Mouse (Mus musculus) lung, postnatal 36 days (tissue): ENCODE results near the gene Ablim1.
A peak's percentile ranks its signal among the peaks of the same experiment; 100 is the strongest.

Experiments used
- DNase-seq: peaks from one replicate; pipeline ENCODE4 v3.0.0; 2022; ENCODE audit warnings: mixed read lengths

The Ablim1 gene

DNA sequence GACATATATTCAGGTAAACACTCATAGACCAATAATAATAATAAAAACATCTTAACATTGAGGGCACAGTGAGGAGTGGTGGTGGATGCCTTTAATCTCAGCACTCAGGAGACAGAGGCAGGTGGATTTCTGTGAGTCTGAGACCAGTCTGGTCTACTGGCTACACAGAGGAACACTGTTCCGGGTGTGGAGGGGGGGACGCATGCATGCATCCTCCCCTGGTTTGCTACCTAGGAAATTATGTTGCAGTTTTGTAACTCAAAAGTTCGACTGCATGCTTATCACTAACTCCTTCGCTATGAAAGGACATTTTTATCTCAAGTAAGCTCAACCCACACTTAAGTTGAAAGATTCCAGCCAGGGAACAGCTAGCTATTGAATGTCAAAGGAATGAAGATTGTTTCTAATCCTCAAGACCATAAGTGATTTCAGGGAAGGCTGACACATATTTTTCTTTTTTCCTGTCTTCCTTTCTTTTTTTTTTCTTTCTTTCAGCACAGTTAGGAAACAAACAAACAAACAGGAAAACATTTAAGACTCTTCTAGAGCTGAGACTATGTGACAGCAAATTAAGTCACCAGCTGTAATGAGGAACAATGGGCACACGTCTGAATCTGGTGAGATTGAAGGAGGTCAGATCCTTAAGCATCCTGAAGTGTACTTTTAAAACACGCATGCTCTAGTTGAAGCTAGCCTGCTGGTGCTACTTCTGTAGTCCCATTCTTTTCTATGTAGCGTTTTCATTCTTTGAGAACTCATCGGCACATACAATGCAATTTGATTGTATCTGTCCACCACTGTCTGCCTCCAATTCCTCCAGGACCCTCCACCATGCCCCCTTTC is 26.4 kb upstream of the Ablim1 start:
- DNase-seq = no peak

DNA sequence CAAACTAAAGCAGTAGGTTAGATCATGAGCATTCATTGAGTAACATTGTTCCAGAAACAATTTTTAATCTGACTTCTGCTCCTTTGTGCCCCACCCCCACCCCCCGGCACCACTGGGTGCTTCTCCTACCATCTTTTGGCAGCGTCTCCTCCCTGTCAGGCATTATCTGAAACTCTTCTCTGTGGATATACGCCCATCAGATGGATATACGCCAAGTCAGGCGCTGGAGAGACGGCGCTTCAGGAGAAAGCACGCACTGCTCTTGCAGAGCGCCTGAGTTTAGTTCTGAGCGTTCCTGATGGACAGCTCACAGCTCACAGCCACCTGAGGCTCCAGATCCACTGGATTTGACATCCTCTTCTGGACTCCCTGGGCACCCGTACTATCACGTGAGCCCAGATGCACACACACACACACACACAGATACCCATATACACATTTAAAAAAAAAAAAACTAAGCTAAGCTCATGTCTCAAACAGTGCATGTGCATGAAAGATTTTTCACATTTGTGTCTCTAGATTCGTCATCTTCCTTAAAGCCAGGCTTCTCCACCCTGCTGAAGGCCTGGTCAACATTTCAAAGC is 24.7 kb upstream of the Ablim1 start:
- no peak for DNase-seq

DNA sequence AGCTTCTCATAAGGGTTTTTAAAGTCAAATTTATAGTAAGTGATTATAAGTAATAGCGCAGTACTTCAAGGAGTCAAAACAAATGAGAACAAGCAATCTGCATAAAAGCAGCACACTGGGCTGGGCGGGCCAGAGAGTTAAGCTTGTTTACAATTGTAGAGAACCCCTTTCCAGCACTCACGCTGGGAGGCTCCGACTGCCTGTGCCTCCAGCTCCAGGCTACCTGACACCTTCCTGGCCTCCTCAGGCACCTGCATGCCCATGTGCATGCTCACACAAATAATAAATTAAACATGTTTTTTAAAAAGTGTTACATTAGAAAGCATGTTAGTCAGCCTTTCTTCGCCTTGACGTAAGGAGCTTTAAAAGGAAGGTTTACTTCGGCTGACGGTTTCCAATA is 20.4 kb upstream of the Ablim1 start:
- DNase-seq = no peak

DNA sequence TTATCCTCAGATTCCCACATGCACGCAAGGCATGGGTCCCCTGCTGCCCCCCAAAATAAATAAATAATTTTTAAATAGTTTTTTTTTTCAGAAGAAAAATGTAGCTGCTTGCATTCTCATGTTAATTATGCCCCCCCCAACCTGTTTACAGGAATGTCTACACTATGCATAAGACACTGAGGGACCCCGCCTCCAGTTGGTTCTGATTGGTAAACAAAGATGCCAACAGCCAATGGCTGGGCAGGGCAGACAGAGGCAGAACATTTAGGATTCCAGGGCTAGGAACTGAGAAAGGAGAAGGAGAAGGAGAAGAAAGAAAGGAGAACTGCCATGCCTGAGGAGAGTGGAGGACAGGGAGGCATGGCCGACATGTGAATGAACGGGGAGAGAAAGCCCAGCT is 18.6 kb upstream of the Ablim1 start:
- no peak for DNase-seq

DNA sequence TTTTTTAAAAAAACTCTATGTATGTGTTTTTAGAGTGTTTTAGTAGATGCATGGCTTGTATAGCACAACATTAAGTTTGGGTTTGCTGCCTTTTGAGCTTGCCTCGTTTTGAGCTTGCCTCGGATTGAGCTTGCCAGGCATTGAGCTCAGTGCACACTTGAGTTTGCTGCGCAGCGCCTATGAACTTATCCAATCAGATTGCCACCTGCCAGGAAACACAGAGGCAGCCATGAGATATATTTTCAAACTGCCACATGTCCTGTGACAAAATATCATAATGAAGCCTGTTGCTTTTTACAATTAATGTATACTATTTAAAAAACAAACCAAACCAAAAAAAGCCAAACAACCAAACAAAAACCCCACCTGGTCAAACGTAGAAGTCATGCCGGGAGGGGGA is 16.5 kb upstream of the Ablim1 start:
- DNase-seq = no peak

DNA sequence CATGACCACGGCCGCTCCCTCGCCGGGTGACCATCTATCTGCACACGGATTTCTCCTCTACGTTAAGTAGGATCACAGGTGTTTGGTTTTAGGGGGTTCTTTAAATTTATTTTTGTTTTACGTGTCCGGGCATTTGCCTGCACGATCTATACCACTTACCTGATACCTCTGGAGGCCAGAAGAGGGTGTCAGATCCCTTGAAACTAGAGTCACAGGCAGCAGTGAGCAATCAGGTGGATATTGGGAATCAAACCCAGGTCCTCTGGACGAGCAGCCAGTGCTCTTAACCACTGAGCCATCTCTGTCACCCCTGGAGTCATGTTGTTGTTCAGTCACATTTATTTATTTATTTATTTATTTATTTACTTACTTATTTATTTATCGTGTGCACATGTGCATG is 15.6 kb upstream of the Ablim1 start:
- DNase-seq = no peak

DNA sequence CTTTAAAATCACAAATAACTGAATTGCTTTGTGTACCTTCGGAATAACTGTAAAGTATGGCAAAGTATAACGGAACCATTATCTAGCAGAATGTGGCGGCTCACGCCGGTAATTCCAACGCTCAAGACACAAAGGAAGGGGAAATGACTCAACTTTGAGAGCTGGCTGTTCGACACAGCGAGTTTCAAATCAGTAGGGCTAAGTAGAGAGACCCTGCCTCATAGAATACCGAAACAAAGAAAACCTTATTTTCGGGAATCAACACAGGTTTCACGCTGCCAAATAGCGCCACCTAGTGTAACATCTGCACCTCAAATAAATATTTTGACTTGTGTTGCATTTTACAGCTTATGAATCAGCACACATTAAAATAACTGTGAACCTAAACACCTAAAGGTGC is 14.1 kb upstream of the Ablim1 start:
- peak; percentile 79 for DNase-seq

DNA sequence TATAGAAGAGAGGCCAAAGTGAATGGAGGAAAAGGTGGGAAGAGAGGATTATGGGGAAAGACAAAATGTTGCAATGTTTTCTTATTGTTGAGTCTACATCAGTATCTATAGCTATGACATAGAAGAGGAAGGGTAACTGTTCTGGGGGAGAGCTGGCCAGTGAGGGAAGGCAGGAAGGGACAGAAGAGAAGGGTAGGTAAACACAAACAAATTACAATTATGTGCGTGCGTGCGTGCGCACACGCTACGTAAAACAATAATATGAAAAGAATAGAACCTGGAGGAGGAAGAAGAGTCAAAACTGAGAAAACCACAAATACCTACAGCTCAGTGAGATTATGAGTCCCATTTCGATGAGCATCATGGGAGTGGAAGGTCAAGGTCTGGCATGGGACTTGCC is 13.6 kb upstream of the Ablim1 start:
- no peak for DNase-seq

DNA sequence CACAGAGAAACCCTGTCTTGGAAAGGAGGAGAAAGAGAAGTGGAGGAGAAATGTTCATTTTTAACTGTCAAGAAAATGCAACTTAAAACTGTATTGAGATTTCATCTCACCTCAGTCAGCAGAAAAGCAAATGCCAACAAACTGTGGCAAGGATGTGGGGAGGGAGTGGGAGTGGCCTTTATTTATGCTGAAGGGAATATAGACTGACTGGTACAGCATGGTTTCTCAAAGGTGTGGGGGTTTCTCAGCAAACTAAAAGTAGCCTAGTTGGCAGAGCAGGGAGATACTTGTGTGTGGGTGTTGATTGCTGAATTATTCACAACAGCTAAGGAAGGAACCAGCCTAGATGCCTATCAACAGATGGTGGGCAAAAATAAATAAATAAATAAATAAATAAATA is 13.0 kb upstream of the Ablim1 start:
- no peak for DNase-seq

DNA sequence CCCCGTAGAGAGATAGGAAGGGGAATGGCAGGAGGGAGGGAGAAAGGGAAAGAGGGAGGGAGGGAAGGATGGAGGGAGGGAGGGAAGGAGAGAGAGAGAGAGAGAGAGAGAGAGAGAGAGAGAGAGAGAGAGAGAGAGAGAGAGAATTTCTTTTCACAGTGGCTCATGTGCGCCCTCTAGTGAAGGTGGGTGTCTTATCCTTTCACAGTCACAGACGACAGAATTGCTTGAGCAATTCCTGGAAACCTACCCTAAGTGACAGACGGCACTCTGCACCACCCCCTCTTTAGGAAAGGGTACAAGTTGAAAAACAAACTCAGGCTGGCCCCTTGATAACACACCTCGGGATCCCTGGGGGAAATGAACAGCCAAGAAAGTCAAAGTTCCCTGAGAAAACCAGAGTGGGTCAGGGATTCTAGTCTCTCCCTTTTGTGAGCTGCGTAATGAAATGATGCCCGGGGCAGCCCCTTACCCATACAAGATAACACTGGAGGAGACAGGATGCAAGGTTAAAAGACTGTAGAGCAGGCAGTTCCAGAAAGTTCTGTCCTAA is 11.1 kb upstream of the Ablim1 start:
- peak; percentile 87 for DNase-seq

DNA sequence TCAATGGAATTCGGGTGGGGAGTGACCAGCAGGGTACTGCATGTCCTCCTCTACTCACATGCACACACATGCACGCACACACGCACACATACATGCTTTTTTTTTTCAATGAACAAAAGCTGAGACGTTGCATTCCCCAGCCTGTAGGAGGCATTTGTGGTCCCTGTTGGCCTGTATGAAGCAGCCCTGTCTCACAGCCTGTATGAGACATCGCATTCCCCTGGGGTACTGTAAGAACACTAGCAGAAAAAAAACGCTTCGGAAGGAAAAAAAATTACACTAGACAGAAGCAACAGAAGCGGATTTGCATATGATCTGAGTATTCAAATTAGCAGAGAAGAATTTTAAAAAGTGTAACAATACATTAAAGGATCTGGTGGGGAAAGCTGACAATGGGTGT is 8.4 kb upstream of the Ablim1 start:
- DNase-seq = no peak

DNA sequence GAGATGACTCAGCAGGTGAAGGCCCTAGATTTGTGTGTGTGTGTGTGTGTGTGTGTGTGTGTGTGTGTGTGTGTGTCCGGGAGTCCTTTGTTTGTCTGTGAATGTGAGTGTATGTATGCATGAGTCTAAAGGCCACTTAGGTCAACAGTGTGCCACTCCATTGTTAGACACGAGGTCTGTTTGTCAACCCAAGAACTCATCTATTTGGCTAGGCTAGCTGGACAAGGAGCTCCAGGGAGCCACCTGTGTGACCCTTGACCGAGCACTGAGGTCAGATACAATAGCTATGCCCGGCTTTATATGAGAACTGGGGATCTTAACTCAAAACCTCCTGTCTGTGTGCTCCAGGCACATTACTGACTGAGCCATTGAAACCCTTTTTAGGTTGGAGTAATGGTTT is 7.8 kb upstream of the Ablim1 start:
- no peak for DNase-seq

DNA sequence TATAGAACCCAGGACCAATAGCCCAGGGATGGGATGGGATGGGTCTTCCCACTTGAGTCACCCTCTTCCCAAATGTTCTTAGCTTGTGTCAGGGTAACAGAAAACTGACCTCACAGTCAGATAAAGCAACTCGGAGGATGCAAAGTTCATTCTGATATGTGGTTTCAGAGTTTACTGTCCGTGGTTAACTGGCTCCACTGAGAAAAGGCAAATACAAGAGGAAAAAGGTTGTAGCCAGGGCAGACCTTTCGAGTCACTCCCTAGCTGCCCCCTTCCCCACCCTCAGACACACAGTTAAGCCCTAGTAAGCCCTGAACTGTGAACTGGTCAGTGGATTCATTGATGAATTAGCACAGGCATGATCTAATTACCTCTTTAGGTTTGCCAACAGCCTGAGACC is 7.1 kb upstream of the Ablim1 start:
- DNase-seq = no peak

DNA sequence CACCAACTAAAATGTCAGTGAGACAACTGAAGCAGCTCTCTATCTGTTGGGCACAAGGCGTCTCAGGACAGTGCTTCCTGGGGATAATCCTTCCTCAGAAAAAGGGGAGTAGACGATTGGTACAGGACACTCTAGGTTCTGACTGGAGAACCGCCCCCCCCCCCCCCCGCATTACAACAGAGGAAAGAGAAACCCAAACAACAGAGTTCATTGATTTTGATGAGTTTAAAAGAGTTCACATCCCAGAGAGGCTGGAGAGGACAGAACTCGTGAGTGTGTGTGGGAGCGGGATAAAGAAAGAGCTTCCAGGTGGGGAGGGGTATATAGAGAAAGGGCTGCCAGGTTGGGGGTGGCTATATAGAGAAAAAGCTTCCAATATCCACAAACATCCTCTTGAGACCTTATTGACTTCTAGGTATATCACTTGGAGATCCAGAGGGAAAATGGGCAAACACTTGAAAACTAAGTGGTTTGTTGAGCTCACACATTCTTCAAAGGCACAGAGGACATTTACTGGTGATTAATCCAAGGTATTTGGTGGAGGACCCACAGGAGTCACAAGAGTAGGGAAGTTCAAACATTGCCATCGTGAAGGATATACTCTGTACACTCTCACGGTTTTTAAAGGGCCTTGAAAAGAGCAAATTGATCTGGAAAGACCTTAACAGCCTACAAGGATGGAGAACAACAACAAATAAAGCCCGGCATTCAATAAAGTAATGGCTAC is 6.1 kb upstream of the Ablim1 start:
- no peak for DNase-seq

DNA sequence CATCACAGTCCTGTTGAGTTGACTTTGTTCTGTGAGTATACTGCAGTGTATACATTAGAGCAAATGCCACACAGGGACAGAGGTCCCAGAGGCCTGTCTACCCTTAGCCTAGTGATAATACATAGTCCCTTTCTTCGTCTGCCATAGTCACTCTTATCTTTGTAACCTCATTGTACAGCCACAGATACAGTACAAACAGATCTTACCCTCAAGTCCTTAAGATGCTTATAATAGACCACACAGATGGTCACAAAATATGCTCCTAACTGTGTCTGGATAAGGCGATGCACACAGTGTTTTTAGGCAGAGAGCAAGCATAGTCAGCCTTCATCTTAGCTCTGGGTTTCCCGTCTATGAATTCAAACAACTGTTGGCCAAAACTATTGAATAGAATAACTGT is 1.9 kb upstream of the Ablim1 start:
- DNase-seq = no peak

DNA sequence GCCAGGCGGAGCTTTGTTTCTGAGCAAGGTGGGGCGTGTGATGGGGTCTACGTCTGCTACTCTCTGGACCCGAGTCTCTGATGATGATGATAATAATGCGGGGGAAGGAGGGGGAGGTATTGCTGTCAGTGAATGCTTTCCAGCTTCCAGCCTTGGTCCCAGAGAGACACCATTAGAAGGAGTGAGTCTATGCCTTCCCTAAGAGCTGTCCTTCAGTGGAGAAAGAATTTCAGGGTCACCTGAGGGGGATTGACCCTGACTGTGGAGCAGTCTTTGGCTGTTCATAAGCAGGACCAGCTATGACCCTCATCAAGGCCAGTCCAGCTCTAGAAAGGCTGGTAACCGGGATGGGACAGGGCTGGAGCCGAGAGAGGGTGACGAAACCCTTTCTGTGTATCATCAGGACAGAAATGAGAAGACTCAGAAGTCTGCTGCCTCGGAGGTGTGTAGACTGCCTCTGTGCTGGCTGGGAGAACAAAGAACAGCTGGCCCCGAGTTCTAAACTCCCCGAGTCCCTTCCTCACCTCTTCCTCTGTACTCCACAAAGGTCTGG is 370 bp upstream of the Ablim1 start:
- no peak for DNase-seq

DNA sequence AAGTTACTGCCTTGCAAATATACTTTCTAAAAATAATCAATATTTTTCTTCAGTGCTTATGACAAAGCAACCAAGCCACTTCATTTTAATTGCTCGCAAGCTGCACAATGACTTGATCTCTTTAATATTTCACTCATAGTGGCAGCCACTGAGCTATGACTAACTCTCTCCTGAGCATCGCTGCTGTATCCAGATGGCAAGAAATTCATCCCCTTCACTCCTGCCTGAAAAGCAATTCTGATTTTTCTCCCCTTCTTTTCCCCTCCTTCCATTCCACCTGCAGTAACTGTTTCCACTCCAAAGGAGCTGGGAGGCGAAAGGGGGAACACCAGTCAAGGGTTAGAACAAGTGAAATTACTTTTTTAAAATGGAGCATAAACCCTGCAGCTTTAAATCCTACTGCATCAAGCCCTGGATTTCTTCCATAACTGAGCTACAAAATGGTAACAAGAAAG is 801 bp downstream of the Ablim1 start:
- DNase-seq = no peak

DNA sequence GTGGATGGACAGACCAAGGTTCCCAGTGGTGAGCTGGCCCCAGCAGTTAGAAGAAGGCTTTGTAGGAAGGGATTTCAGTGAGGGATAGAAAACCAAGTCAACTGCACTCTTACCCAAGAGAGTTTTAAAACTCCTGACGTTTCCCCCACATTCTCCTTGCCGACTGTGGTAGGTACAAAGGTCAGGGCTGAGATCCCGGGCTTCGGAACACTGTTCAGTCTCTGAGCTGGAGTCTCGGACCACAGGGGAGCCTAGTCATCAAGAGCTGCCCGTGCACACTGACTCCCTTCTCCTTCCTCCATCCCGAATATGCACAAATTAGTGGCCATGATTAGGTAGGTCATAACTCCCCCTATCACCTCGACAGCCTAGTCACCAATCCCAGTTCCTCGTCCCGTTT is 1.5 kb downstream of the Ablim1 start:
- no peak for DNase-seq

DNA sequence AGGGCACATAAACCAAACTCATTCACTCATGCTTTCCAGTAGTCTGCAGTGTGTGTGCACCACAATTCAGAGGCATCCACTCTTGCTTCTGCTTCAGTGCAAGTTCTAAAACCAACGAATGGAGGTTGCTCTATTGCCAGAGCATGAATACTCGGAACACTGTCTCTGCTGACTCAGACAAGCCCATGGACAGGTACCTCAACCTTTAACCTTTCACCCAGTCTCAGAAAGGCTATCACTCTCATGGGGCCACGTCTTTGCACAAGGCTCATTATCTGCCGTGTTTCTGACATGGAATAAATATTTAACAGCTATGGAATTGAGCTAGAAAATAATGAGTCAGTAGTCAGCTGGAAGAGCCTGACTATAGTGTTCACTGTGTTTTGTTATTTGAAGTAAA is 4.7 kb downstream of the Ablim1 start:
- no peak for DNase-seq

DNA sequence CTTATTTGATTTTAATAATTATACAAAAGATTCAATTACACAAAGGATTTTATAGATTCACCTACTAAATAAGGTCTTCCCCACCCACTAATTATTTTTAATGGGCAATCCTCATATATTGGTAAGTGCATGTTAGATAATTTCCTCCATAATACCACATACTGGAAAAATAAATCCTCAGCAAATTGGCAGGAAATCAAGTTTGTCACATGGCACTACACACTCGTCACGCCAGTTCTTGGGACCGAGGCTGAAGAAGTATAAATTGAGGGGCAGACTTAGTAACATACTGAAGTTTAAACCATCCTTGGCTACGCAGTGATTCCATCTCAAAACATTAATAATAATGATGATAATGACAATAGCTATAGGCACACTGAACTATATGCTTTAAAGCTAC is 8.1 kb downstream of the Ablim1 start:
- peak; percentile 33 for DNase-seq

DNA sequence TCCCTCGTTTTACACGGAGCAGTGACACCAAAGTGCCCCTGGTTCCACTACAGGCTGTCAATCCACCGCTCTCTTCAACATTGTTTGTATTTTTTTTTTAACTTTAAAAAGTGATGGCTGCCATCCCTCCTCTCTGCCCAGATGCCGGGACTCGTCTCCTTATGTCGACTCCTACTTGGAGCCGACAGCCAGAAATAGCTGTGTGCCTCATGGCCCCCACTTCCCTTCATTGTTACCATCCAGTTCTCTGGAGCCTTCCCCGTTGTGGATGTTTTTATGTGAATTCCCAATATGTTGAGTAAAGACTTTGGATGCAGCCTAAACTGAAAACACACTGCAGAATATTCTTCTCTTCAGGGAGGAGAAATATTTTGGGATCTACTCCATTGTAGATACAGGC is 8.7 kb downstream of the Ablim1 start:
- no peak for DNase-seq

DNA sequence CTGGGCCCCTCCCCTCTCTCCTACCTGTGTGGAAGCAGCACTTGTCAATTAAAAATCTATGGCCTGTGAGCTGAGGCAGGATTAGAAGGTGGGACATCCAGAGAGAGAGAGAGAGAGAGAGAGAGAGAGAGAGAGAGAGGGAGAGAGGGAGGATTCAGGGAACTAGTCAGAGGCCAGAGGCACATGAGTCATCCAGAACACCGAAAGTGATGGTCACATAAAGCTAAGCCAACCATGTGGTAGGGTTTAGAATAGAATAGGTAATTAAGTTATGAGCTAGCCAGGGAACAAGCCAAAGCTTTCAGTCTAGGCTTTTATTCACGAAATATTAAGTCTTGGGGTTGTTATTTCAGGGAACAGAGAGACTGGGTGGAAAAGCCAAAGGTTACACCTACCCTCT is 10.1 kb downstream of the Ablim1 start:
- no peak for DNase-seq

DNA sequence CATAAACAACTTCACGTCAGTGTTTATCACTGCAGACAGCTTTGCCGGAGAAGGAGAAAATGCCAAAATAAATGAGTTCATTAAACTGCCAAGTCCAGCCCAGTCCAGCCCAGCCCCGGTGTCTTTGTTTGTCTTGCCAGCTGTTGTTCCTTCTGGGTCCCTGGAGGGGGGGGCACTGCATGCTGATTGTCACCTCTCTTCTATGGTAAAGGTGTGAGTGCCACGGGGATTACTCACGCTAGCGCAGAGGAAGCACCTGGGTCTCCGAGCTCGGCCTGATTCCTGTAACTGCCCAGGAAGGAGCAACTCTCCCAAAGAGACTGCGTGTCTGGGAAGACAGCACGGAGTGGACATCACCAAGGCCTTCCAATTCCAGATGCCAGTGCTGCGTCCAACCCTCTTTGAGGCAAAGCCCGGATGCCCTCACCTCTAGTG is 12.7 kb downstream of the Ablim1 start:
- DNase-seq = peak; percentile 56
